Mouse (Mus musculus) limb, embryonic 14.5 days (tissue): Measurements from ENCODE around the gene Adprh. TPM values are rescaled to one million over a fixed set of nuclear protein-coding genes. Genes with fewer than 3 reads are reported as not detected.

Experiments
- ATAC-seq: fragments of 200-750 bp; cut with Nextera tagmentation; 2 replicates; pipeline ENCODE4 v1.8.0; 2017; ENCODE audit warnings: low read depth, moderate number of reproducible peaks, moderate TSS enrichment; ENCODE audit not compliant: low FRiP score
- DNase-seq: peaks from one replicate; pipeline ENCODE4 v3.0.0-alpha.2; 2015; ENCODE audit warnings: low spot score
- H3K27ac ChIP-seq: fragments of 300-500 bp; sonication (generic); replicated peaks from 2 replicates; pipeline ENCODE4 v1.5.1; 2014; ENCODE audit warnings: low read depth, mild to moderate bottlenecking, low read length, moderate library complexity, mixed read lengths
- H3K27me3 ChIP-seq: fragments of 300-500 bp; sonication (generic); 2 replicates; pipeline ENCODE4 v1.6.1; 2014; ENCODE audit warnings: low read length, mixed read lengths; ENCODE audit not compliant: control insufficient read depth, insufficient read depth
- H3K36me3 ChIP-seq: fragments of 300-500 bp; sonication (generic); 2 replicates; pipeline ENCODE4 v1.6.1; 2014; ENCODE audit warnings: mild to moderate bottlenecking, low read length, moderate library complexity, mixed read lengths; ENCODE audit not compliant: control insufficient read depth, insufficient read depth
- H3K4me1 ChIP-seq: fragments of 300-500 bp; sonication (generic); 2 replicates; pipeline ENCODE4 v1.6.1; 2014; ENCODE audit warnings: antibody characterized with exemption, low read length, mixed read lengths; ENCODE audit not compliant: control insufficient read depth, insufficient read depth
- H3K4me2 ChIP-seq: fragments of 300-500 bp; sonication (generic); replicated peaks from 2 replicates; pipeline ENCODE4 v1.6.1; 2014; ENCODE audit warnings: low read depth, mild to moderate bottlenecking, low read length, moderate library complexity; ENCODE audit not compliant: severe bottlenecking
- H3K4me3 ChIP-seq: fragments of 300-500 bp; sonication (generic); replicated peaks from 2 replicates; pipeline ENCODE4 v1.5.1; 2014; ENCODE audit warnings: low read length
- H3K9ac ChIP-seq: fragments of 300-500 bp; sonication (generic); 2 replicates; pipeline ENCODE4 v1.6.1; 2014; ENCODE audit warnings: mild to moderate bottlenecking, low read depth, low read length, moderate library complexity; ENCODE audit not compliant: severe bottlenecking
- H3K9me3 ChIP-seq: fragments of 300-500 bp; sonication (generic); 2 replicates; pipeline ENCODE4 v1.6.1; 2016; ENCODE audit warnings: low read length; ENCODE audit not compliant: control insufficient read depth
- POLR2A ChIP-seq: fragments of 200-500 bp; IDR thresholded peaks from 2 replicates; pipeline ENCODE4 v1.8.0; 2012; ENCODE audit warnings: inconsistent platforms, mild to moderate bottlenecking, moderate library complexity, borderline replicate concordance; ENCODE audit not compliant: insufficient read depth, insufficient read length; ENCODE audit errors: extremely low read depth
- WGBS: fragments of 180-500 bp; shearing (Covaris S2); extraction: QIAGEN DNeasy Blood & Tissue Kit; methylation state at CpG from one replicate; pipeline ENCODE4 v1.1.7; 2014; 5-methylcytosine and 5-hydroxymethylcytosine counted together
- polyA plus RNA-seq, 2 experiments: library from polyadenylated mRNA; depleted of rRNA in 1 of 2; stranded (reverse) in 1 of 2; unstranded in 1 of 2; fragments of >200 nt; fragmentation: Nextera tagmentation in 1 of 2; extraction: Ambion mirVana in 1 of 2; gene quantifications; 2 replicates each; pipeline versions ENCODE4 v1.2.1 to v1.2.3; 2012 to 2014

The Adprh gene
- polyA plus RNA-seq (2012; rRNA removed) (69.5 and 70.1 TPM in 2 replicates), polyA plus RNA-seq (2014; fragmentation: Nextera tagmentation; extraction: Ambion mirVana) (106 and 114 TPM in 2 replicates)

- TF ChIP-seq POLR2A, result peak; percentile 95
- H3K36me3 ChIP-seq, result peaks cover 26% of the 10 kb centered on the region
- H3K27me3 ChIP-seq, result no peaks in the 10 kb centered on the region
- peak within 1 kb of the TSS; percentile 58 for H3K4me2 ChIP-seq
- under 1% methylated on average over 32 of the region's 61 CpGs for WGBS
- ATAC-seq (peak; percentile 98), DNase-seq (peak; percentile 89)
- peaks cover 6% of the 10 kb centered on the region; the same call in 1 of the 2 replicates for H3K4me1 ChIP-seq
- H3K9ac ChIP-seq, result peak within 1 kb of the TSS; percentile 89
- H3K4me3 ChIP-seq, result peak within 1 kb of the TSS; percentile 66
- H3K27ac ChIP-seq, result peak within 1 kb of the TSS; percentile 94
- H3K9me3 ChIP-seq, result no peaks in the 10 kb centered on the region
These were observed at the start of gene Adprh for GRCm38 (mm10) chr16:38452442-38453202. TSS of gene Adprh (minus strand) at chr16:38452703.

- Histone ChIP-seq H3K36me3 (peaks cover 35% of the 10 kb centered on the region), H3K27me3 (no peaks in the 10 kb centered on the region), H3K4me3 (no peak overlapping the region), H3K4me1 (no peaks in the 10 kb centered on the region), H3K4me2 (no peak overlapping the region), H3K9ac (no peak overlapping the region), H3K27ac (no peak overlapping the region), H3K9me3 (no peaks in the 10 kb centered on the region)
- DNase-seq (no peak), ATAC-seq (no peak)
- 83% methylated on average over 7 of the region's 7 CpGs for WGBS
- TF ChIP-seq POLR2A, result no peak
These were observed 44.2 kb upstream of the Adprh start for GRCm38 (mm10) chr16:38496604-38497140.

- H3K4me3 ChIP-seq, result no peak overlapping the region
- 81% methylated on average over 10 of the region's 10 CpGs for WGBS
- peak; percentile 17 for DNase-seq
These were observed 41.4 kb upstream of the Adprh start for GRCm38 (mm10) chr16:38493890-38494289.

DNA sequence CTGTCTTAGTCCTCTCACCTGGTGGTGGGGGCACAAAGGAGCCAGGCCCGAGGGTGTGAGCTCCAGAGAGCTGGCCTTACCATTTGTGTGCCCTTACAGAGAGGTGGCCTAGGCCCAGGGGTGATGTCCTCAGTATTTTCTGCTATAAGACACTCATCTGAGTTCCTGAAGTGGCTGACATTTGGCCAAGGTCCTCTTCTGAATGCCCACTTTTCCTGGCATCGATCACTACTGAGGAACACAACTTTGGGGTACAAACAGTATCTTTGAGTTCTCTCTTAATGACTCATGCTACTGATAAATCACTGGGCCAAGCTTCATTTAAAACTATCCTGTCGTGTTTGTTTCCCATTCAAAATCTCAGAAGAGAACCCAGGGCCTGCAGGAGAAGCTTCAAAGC, 40.0 kb upstream of the Adprh start:
- Histone ChIP-seq H3K4me3 (no peak overlapping the region), H3K4me2 (no peak overlapping the region), H3K27ac (no peak overlapping the region), H3K27me3 (no peaks in the 10 kb centered on the region), H3K36me3 (peaks cover 12% of the 10 kb centered on the region), H3K9ac (no peak overlapping the region), H3K9me3 (no peaks in the 10 kb centered on the region), H3K4me1 (no peaks in the 10 kb centered on the region)
- 80% methylated on average over 3 of the region's 3 CpGs for WGBS
- no peak for DNase-seq
- TF ChIP-seq POLR2A, result no peak
- no peak for ATAC-seq

More at GRCm38 (mm10) chr16:38493890-38494289, 41.4 kb upstream of the Adprh start:
- H3K36me3 ChIP-seq, result peaks cover 24% of the 10 kb centered on the region
- H3K27me3 ChIP-seq, result no peaks in the 10 kb centered on the region
- H3K9me3 ChIP-seq, result no peaks in the 10 kb centered on the region
- H3K27ac ChIP-seq, result no peak overlapping the region
- no peak overlapping the region for H3K4me2 ChIP-seq
- TF ChIP-seq POLR2A, result no peak
- ATAC-seq, result no peak
- H3K4me1 ChIP-seq, result no peaks in the 10 kb centered on the region
- no peak overlapping the region for H3K9ac ChIP-seq

GRCm38 (mm10) chr16:38483582-38484309, 31.2 kb upstream of the Adprh start:
- Histone ChIP-seq H3K27me3 (peaks cover 15% of the 10 kb centered on the region), H3K9me3 (no peaks in the 10 kb centered on the region), H3K36me3 (no peaks in the 10 kb centered on the region), H3K9ac (0 out of 2 replicates have a peak overlapping the region, but pooled peaks have one; percentile 21), H3K27ac (no peak overlapping the region), H3K4me3 (peak overlapping the region; percentile 32), H3K4me2 (peak overlapping the region; percentile 50), H3K4me1 (no peaks in the 10 kb centered on the region)
- TF ChIP-seq POLR2A, result no peak
- DNase-seq (no peak), ATAC-seq (no peak)
- WGBS, result 33% methylated on average over 36 of the region's 42 CpGs
